Mouse (Mus musculus) embryonic facial prominence, embryonic 12.5 days (tissue): Measurements from ENCODE around the gene Il16. TPM values are rescaled to one million over a fixed set of nuclear protein-coding genes. Genes with fewer than 3 reads are reported as not detected.

Source experiments
- ATAC-seq: fragments of 200-750 bp; cut with Nextera tagmentation; 2 replicates; pipeline ENCODE4 v1.8.0; 2017; ENCODE audit not compliant: insufficient number of reproducible peaks, insufficient read depth, low FRiP score, low TSS enrichment
- H3K27ac ChIP-seq: fragments of 300-500 bp; sonication (generic); 2 replicates; pipeline ENCODE4 v1.5.1; 2016; ENCODE audit warnings: mild to moderate bottlenecking
- H3K27me3 ChIP-seq: fragments of 300-500 bp; sonication (generic); 2 replicates; pipeline ENCODE4 v1.6.1; 2016; ENCODE audit warnings: mild to moderate bottlenecking, moderate library complexity
- H3K36me3 ChIP-seq: fragments of 300-500 bp; sonication (generic); 2 replicates; pipeline ENCODE4 v1.6.1; 2016; ENCODE audit warnings: mild to moderate bottlenecking
- H3K4me1 ChIP-seq: fragments of 300-500 bp; sonication (generic); 2 replicates; pipeline ENCODE4 v1.6.1; 2016
- H3K4me2 ChIP-seq: fragments of 300-500 bp; sonication (generic); replicated peaks from 2 replicates; pipeline ENCODE4 v1.6.1; 2016; ENCODE audit warnings: mild to moderate bottlenecking, moderate library complexity
- H3K4me3 ChIP-seq: fragments of 300-500 bp; sonication (generic); 2 replicates; pipeline ENCODE4 v1.5.1; 2016; ENCODE audit warnings: mild to moderate bottlenecking
- H3K9ac ChIP-seq: fragments of 300-500 bp; sonication (generic); 2 replicates; pipeline ENCODE4 v1.6.1; 2016; ENCODE audit warnings: mild to moderate bottlenecking, moderate library complexity
- H3K9me3 ChIP-seq: fragments of 300-500 bp; sonication (generic); 2 replicates; pipeline ENCODE4 v1.6.1; 2016; ENCODE audit warnings: mild to moderate bottlenecking, moderate library complexity
- WGBS: fragments of 180-500 bp; shearing (Covaris S2); methylation state at CpG from one replicate; pipeline ENCODE4 v1.1.7; 2016; 5-methylcytosine and 5-hydroxymethylcytosine counted together
- polyA plus RNA-seq: library from polyadenylated mRNA; unstranded; fragments of >200 nt; fragmentation: Nextera tagmentation; extraction: Ambion mirVana; gene quantifications from 2 replicates; pipeline ENCODE4 v1.2.1, GENCODE M21; 2016

The Il16 gene
- polyA plus RNA-seq, 1 experiment from 2014 or later = 3.1 TPM

DNA sequence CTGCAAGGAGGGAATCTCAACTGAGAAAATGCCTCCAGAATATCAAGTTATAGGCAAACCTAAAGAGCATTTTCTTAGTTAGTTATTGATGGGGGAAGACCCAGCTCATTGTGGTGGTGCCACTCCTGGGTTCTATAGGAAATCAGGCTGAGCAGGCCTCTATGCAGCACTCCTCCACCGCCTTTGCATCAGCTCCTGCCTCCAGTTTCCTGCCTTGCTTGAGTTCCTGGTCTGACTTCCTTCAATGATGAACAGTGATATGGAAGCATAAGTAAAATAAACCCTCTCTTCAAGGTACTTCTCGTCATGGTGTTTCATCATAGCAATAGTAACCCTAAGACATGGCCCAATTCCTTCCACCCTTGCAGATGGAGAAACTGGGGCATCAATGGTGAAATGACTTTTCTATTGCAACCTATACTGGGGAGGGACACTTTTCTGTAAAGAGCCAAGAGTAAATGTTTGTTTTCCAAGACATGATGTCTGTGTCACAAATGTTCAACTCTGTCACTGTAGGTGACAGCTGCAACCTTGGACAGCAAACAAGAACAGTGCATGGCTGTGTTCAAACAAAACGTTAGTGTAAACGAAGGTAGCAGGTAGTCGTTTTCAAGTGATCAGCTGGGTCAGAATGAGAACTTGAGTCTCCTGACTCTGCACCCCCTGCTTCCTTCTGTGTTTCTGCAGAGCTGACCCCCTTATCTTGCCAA is 77.4 kb downstream of the Il16 start:
- H3K4me2 ChIP-seq = no peak overlapping the region
- H3K9me3 ChIP-seq = no peaks in the 10 kb centered on the region
- H3K4me3 ChIP-seq = no peak overlapping the region
- no peak overlapping the region for H3K27ac ChIP-seq
- no peaks in the 10 kb centered on the region for H3K4me1 ChIP-seq
- no peak for ATAC-seq
- 83% methylated on average over 5 of the region's 5 CpGs for WGBS
- no peaks in the 10 kb centered on the region for H3K27me3 ChIP-seq
- no peaks in the 10 kb centered on the region for H3K36me3 ChIP-seq
- no peak overlapping the region for H3K9ac ChIP-seq

GRCm38 (mm10) chr7:83666087-83666595 is 79.4 kb downstream of the Il16 start:
- no peaks in the 10 kb centered on the region for H3K36me3 ChIP-seq
- H3K27me3 ChIP-seq = no peaks in the 10 kb centered on the region
- no peak overlapping the region for H3K4me2 ChIP-seq
- H3K27ac ChIP-seq = no peak overlapping the region
- ATAC-seq = no peak
- WGBS = 86% methylated on average over 4 of the region's 4 CpGs
- H3K4me1 ChIP-seq = no peaks in the 10 kb centered on the region
- H3K4me3 ChIP-seq = no peak overlapping the region
- H3K9me3 ChIP-seq = no peaks in the 10 kb centered on the region
- no peak overlapping the region for H3K9ac ChIP-seq

DNA sequence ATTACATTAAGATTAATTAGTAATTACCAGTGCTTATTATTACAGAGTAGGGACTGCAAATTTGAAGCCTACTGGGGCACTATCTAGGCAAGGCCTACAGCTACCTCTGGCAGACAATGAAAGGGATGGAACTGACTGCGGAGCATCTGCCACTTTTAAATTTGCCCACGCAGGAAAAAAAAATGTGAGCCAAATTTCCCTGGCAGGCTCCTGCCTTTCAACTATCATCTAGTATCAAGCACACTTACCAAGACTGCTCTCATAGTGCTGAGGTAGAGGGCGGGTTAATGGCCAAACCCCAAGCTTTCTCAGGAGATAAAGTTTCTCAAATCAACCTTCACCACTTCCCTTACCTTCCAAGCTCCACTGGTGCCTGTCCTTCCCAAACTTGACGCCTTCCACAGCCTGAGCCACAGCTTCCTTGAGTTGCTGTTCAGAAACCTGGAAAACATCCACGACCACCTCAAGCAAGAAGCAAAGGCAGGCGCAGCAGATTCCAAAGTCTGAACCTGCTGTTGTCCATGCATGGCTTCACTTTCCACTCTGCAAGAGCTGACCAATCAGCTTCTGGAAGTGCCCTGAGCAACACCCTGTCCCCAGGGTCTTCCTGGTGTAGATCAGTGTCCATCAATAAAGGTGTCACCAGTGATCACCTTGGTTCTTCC is 82.7 kb downstream of the Il16 start:
- Histone ChIP-seq H3K27ac (no peak overlapping the region), H3K4me3 (no peak overlapping the region), H3K4me2 (no peak overlapping the region), H3K36me3 (no peaks in the 10 kb centered on the region), H3K9ac (no peak overlapping the region), H3K4me1 (no peaks in the 10 kb centered on the region), H3K9me3 (no peaks in the 10 kb centered on the region), H3K27me3 (no peaks in the 10 kb centered on the region)
- WGBS = 84% methylated on average over 6 of the region's 6 CpGs
- ATAC-seq = no peak

DNA sequence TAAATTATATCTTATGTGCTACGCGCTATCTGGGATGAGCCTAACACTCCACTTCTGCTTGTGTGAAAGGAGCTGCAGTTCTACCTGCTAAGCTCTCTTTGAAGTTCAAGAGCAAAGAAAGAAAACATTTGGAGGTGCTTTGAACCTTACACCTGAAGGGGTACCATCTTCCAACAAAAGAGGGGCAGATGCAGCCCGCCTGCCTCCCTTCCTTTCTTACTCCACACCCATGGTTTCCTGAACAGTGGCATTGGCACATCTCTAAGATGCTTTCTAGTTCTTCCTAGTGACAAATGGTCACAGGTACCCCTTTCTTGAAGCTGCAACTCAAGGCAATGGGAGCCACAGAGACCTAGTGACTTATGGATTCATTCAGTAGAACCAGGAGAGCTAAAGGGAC is 83.8 kb downstream of the Il16 start:
- Histone ChIP-seq H3K9me3 (no peaks in the 10 kb centered on the region), H3K4me2 (no peak overlapping the region)
- 90% methylated on average over 3 of the region's 3 CpGs for WGBS

DNA sequence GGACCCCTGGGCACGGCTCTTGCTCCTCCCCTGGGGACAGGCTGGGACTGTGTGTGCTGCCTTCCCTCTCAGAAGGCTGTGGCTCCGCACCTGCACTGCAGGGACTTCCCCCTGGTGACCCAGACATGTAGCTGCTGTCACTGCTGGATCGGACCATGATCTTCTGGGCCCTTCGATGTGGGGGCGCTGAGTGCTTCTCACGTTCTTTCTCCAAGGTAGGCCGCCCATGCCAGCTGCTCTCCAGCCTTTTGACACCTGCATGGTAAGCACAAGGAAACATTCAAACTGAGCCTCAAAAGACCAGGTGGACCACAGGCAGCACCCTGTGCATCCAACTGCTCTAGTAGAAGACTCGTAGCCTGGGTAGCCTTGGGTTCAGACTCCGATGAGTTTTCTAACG is 84.5 kb downstream of the Il16 start:
- H3K27me3 ChIP-seq = no peaks in the 10 kb centered on the region
- no peaks in the 10 kb centered on the region for H3K9me3 ChIP-seq
- WGBS = 91% methylated on average over 10 of the region's 10 CpGs

More for the DNA sequence above, 83.8 kb downstream of the Il16 start:
- Histone ChIP-seq H3K9ac (no peak overlapping the region), H3K4me1 (no peaks in the 10 kb centered on the region), H3K27me3 (no peaks in the 10 kb centered on the region), H3K36me3 (no peaks in the 10 kb centered on the region), H3K4me3 (no peak overlapping the region), H3K27ac (no peak overlapping the region)
- no peak for ATAC-seq

DNA sequence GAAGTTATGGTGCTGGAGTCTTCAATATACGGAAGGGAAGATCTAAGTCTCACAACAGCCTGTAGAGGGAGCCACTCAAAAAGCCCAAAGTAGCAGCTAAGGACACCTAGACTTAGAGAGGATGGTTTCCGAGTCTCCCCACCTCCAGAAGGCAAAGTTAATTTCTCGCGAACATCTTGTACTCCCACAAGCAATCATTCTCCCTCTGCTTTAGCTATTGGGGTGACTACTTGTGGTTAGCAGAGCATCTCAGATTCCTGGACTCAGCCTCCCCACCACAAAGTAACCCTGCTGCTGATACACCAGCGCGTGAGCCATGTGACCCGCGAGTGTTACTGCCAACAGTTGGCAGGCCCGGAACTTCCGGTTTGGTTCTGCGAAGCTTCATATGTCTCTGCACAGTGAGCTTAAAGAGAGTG is 85.2 kb downstream of the Il16 start:
- Histone ChIP-seq H3K27me3 (no peaks in the 10 kb centered on the region), H3K9me3 (no peaks in the 10 kb centered on the region), H3K4me3 (no peak overlapping the region), H3K9ac (no peak overlapping the region), H3K36me3 (no peaks in the 10 kb centered on the region), H3K4me2 (no peak overlapping the region), H3K4me1 (no peaks in the 10 kb centered on the region), H3K27ac (no peak overlapping the region)
- whole genome bisulfite sequencing = 90% methylated on average over 11 of the region's 11 CpGs
- no peak for ATAC-seq

More for the DNA sequence above, 84.5 kb downstream of the Il16 start:
- H3K36me3 ChIP-seq = no peaks in the 10 kb centered on the region
- H3K27ac ChIP-seq = no peak overlapping the region
- H3K4me3 ChIP-seq = no peak overlapping the region
- H3K4me1 ChIP-seq = no peaks in the 10 kb centered on the region
- no peak for ATAC-seq
- H3K9ac ChIP-seq = no peak overlapping the region
- no peak overlapping the region for H3K4me2 ChIP-seq

DNA sequence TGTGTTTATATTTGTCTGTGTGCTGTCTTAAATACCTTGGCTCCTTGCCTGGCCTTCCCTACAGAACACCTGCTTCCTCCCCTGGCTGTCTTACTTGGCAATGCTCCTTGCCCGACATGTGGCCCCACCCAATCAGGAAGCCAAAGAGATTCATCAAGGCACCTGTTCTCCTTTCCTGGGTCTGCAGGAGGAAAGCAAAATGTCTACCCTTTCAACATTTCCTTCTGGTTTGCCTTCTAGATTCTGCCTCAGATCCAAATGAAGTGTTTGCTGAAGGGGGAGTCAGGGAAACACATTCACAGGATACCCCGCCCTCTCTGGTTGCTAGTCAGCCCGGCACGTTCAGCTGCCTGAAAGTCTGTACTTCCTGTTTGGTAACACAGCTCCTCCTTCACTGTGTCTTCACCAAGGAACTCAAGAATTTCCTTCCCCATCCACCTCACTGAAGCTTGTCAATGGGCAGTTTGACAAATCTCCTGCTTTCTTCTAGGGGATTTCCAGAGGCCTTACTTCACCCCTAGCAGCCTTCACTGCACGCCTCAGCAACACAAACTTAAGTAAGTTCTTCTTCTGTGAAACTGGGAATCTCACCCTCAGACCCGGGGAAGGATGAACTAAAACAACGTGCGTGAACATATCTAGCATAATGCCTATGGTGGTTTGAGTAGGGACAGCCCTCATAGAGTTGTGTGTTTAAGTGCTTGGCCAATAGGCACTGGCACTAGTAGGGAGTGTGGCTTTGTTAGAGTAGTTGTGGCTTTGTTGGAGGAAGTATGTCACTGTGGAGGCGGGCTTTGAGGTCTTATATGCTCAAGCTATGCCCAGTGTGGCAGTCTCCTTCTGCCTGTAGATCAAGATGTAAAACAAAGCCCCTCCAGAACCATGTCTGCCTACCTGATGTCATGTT is 86.1 kb downstream of the Il16 start:
- Histone ChIP-seq H3K4me2 (no peak overlapping the region), H3K4me1 (no peaks in the 10 kb centered on the region), H3K27me3 (no peaks in the 10 kb centered on the region), H3K36me3 (no peaks in the 10 kb centered on the region), H3K4me3 (no peak overlapping the region), H3K27ac (no peak overlapping the region), H3K9ac (no peak overlapping the region), H3K9me3 (no peaks in the 10 kb centered on the region)
- no peak for ATAC-seq
- WGBS = 84% methylated on average over 9 of the region's 9 CpGs

GRCm38 (mm10) chr7:83658716-83659115 is 86.8 kb downstream of the Il16 start:
- ATAC-seq = no peak
- no peaks in the 10 kb centered on the region for H3K27me3 ChIP-seq
- no peaks in the 10 kb centered on the region for H3K4me1 ChIP-seq
- H3K4me3 ChIP-seq = no peak overlapping the region
- H3K9me3 ChIP-seq = no peaks in the 10 kb centered on the region
- no peaks in the 10 kb centered on the region for H3K36me3 ChIP-seq
- H3K4me2 ChIP-seq = no peak overlapping the region
- no peak overlapping the region for H3K9ac ChIP-seq
- no peak overlapping the region for H3K27ac ChIP-seq
- WGBS = 74% methylated on average over 1 of the region's 1 CpGs

- Histone ChIP-seq H3K4me2 (no peak overlapping the region), H3K36me3 (no peaks in the 10 kb centered on the region), H3K27me3 (no peaks in the 10 kb centered on the region), H3K9me3 (no peaks in the 10 kb centered on the region), H3K27ac (no peak overlapping the region), H3K4me1 (no peaks in the 10 kb centered on the region), H3K9ac (no peak overlapping the region), H3K4me3 (no peak overlapping the region)
- 60% methylated on average over 5 of the region's 5 CpGs for WGBS
- ATAC-seq = no peak
Measured at GRCm38 (mm10) chr7:83654938-83655630, 90.4 kb downstream of the Il16 start.

GRCm38 (mm10) chr7:83654196-83654595 is 91.3 kb downstream of the Il16 start:
- H3K4me3 ChIP-seq = no peak overlapping the region
- no peaks in the 10 kb centered on the region for H3K36me3 ChIP-seq
- no peak overlapping the region for H3K27ac ChIP-seq
- no peaks in the 10 kb centered on the region for H3K4me1 ChIP-seq
- no peak for ATAC-seq
- 91% methylated on average over 2 of the region's 2 CpGs for WGBS
- no peak overlapping the region for H3K9ac ChIP-seq
- no peaks in the 10 kb centered on the region for H3K27me3 ChIP-seq
- H3K9me3 ChIP-seq = no peaks in the 10 kb centered on the region
- H3K4me2 ChIP-seq = no peak overlapping the region

GRCm38 (mm10) chr7:83653605-83654051 is 91.9 kb downstream of the Il16 start:
- WGBS = 97% methylated on average over 2 of the region's 2 CpGs
- ATAC-seq = no peak

More at GRCm38 (mm10) chr7:83653605-83654051, 91.9 kb downstream of the Il16 start:
- no peak overlapping the region for H3K27ac ChIP-seq
- no peak overlapping the region for H3K4me3 ChIP-seq
- no peaks in the 10 kb centered on the region for H3K36me3 ChIP-seq
- H3K9ac ChIP-seq = no peak overlapping the region
- H3K4me2 ChIP-seq = no peak overlapping the region
- H3K4me1 ChIP-seq = no peaks in the 10 kb centered on the region
- H3K27me3 ChIP-seq = no peaks in the 10 kb centered on the region
- H3K9me3 ChIP-seq = no peaks in the 10 kb centered on the region
